In the genomic region with DNA sequence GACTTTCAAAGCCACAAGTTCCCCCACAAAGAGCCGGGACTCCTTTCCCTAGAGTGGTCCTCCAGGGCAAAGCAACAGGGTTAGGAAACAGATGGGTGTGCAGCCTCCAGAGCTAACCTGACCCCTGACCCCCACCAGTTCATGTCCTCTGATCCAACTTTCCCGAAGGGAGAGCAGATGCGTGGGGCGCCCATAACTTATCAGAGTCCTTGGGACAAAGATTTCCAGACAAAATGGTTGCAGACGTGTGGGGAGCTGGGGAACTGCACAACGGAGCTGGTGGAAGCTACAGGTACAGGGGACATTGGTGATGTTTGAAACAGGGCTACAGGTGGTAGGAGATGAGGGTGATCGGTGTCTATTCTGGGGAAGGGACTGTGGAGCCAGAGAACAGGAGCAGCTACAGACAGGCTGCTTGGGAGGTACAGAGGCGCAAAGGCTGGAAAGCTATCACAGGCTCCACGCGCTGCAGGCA, we compare ENCODE assay signal across 8 mouse cellular contexts. TPM values are rescaled to one million over a fixed set of nuclear protein-coding genes. Genes with fewer than 3 reads are reported as not detected.
DNase-seq lines count a peak whose midpoint lies in the region; ATAC-seq and TF ChIP-seq lines count a peak whose summit lies in the region.

No protein-coding gene starts in this region.

- no peak for ATAC-seq in forebrain, embryonic 12.5 days (ENCODE audit: low FRiP score)
- ATAC-seq in kidney, embryonic 15.5 days (replicated peaks; ENCODE audit: low FRiP score): no peak
- ATAC-seq in midbrain, postnatal 0 days (ENCODE audit: low FRiP score): 0 out of 2 replicates have a peak, but pooled peaks have one; percentile 17
- no peak for ATAC-seq in monocyte, adult 5-6 weeks (replicated peaks; ENCODE audit: insufficient number of reproducible peaks, low FRiP score, low TSS enrichment, poor library complexity, severe bottlenecking)

- TF ChIP-seq CTCF in cerebellum, adult 2 months (IDR thresholded peaks at IDR 0.05; ENCODE audit: borderline replicate concordance, insufficient read depth, low read depth, low read length): 0 out of 2 replicates have a peak, but pooled peaks have one; percentile 16
- peak; percentile 57 for TF ChIP-seq CTCF in midbrain, postnatal 0 days (IDR thresholded peaks at IDR 0.05)

- 2% methylated on average over 10 of the region's 10 CpGs for WGBS in cerebellum, adult 2 months
- WGBS in forebrain, embryonic 12.5 days: under 1% methylated on average over 10 of the region's 10 CpGs
- under 1% methylated on average over 10 of the region's 10 CpGs for whole genome bisulfite sequencing in kidney, embryonic 15.5 days
- WGBS in midbrain, postnatal 0 days: 2% methylated on average over 10 of the region's 10 CpGs

- H3K9ac ChIP-seq in forebrain, embryonic 12.5 days: peak overlapping the region; percentile 98
- peak overlapping the region; percentile 92; the same call in 1 of the 2 replicates for H3K9ac ChIP-seq in kidney, embryonic 15.5 days
- H3K9ac ChIP-seq in midbrain, postnatal 0 days (replicated peaks; ENCODE audit: low read length, poor library complexity, severe bottlenecking): peak overlapping the region; percentile 99; the same call in 1 of the 2 replicates

- H3K4me2 ChIP-seq in forebrain, embryonic 12.5 days: peak overlapping the region; percentile 70
- peak overlapping the region; percentile 88 for H3K4me2 ChIP-seq in kidney, embryonic 15.5 days
- peak overlapping the region; percentile 82 for H3K4me2 ChIP-seq in midbrain, postnatal 0 days (ENCODE audit: low read depth, low read length, poor library complexity, severe bottlenecking)

- intact Hi-C loops in gastrocnemius, postnatal 36 days (cut with DNase I): no loop called here

- no peak overlapping the region for H3K4me3 ChIP-seq in cerebellum, adult 2 months (replicated peaks; ENCODE audit: insufficient read depth, low read depth, low read length)
- peak overlapping the region; percentile 94 for H3K4me3 ChIP-seq in forebrain, embryonic 12.5 days (replicated peaks)
- peak overlapping the region; percentile 92 for H3K4me3 ChIP-seq in kidney, embryonic 15.5 days (replicated peaks)
- peak overlapping the region; percentile 97 for H3K4me3 ChIP-seq in midbrain, postnatal 0 days (ENCODE audit: low read depth, low read length)

- H3K27ac ChIP-seq in cerebellum, adult 2 months (ENCODE audit: insufficient read depth, low read length): no peak overlapping the region
- peak overlapping the region; percentile 98; the same call in 1 of the 2 replicates for H3K27ac ChIP-seq in forebrain, embryonic 12.5 days
- H3K27ac ChIP-seq in kidney, embryonic 15.5 days: no peak overlapping the region
- H3K27ac ChIP-seq in midbrain, postnatal 0 days (ENCODE audit: low read depth, low read length): 0 out of 2 replicates have a peak overlapping the region, but pooled peaks have one; percentile 98

- no peaks in the 10 kb centered on the region for H3K9me3 ChIP-seq in forebrain, embryonic 12.5 days
- no peaks in the 10 kb centered on the region for H3K9me3 ChIP-seq in kidney, embryonic 15.5 days (replicated peaks)
- no peaks in the 10 kb centered on the region for H3K9me3 ChIP-seq in midbrain, postnatal 0 days (ENCODE audit: low read length)

- no peaks in the 10 kb centered on the region for H3K4me1 ChIP-seq in cerebellum, adult 2 months (ENCODE audit: control insufficient read depth, insufficient read depth, low read length)
- H3K4me1 ChIP-seq in forebrain, embryonic 12.5 days: peaks cover 33% of the 10 kb centered on the region
- peaks cover 25% of the 10 kb centered on the region for H3K4me1 ChIP-seq in kidney, embryonic 15.5 days
- H3K4me1 ChIP-seq in midbrain, postnatal 0 days (ENCODE audit: insufficient read depth, low read length): peaks cover 14% of the 10 kb centered on the region; the same call in 1 of the 2 replicates

- H3K36me3 ChIP-seq in forebrain, embryonic 12.5 days (replicated peaks): no peaks in the 10 kb centered on the region
- H3K36me3 ChIP-seq in kidney, embryonic 15.5 days: 0 out of 2 replicates have a peak, but pooled peaks cover 5% of the 10 kb centered on the region
- no peaks in the 10 kb centered on the region for H3K36me3 ChIP-seq in midbrain, postnatal 0 days (ENCODE audit: insufficient read depth, low read length)

- H3K27me3 ChIP-seq in cerebellum, adult 2 months (ENCODE audit: control insufficient read depth, insufficient read depth, low read length): no peaks in the 10 kb centered on the region; the same call in 1 of the 2 replicates
- H3K27me3 ChIP-seq in forebrain, embryonic 12.5 days: no peaks in the 10 kb centered on the region
- no peaks in the 10 kb centered on the region for H3K27me3 ChIP-seq in kidney, embryonic 15.5 days
- H3K27me3 ChIP-seq in midbrain, postnatal 0 days (ENCODE audit: insufficient read depth, low read length): no peaks in the 10 kb centered on the region

- no peak for DNase-seq in cerebellum, adult 2 months
- DNase-seq in cerebellum, adult 11 months: no peak
- DNase-seq in 3T3-L1 (ENCODE audit: low read depth, low spot score): peak; percentile 50
- peak; percentile 40 for DNase-seq in midbrain, postnatal 0 days (ENCODE audit: low spot score)
- DNase-seq in gastrocnemius, postnatal 36 days: no peak

- no peak for TF ChIP-seq POLR2A in cerebellum, adult 2 months (IDR thresholded peaks at IDR 0.05; ENCODE audit: borderline replicate concordance, insufficient read depth, low read length)

RNA-seq across cellular contexts. Expression of a gene that starts 1.4 kb away (rescaled TPM):
- polyA plus RNA-seq in cerebellum, adult 2 months (2012; rRNA removed): 17.9 and 19.7 TPM in 2 replicates
- 26.7 and 30.0 TPM in 2 replicates for polyA plus RNA-seq in forebrain, embryonic 12.5 days (2016; fragmentation: Nextera tagmentation; extraction: Ambion mirVana)
- 15.6 and 15.8 TPM in 2 replicates for polyA plus RNA-seq in kidney, embryonic 15.5 days (2015; fragmentation: Nextera tagmentation; extraction: Ambion mirVana)
- total RNA-seq in midbrain, postnatal 0 days (2014; rRNA removed): 128 and 156 TPM in 2 replicates
- polyA plus RNA-seq in midbrain, postnatal 0 days (2015; fragmentation: Nextera tagmentation; extraction: Ambion mirVana): 18.2 and 23.6 TPM in 2 replicates
- 1.7 to 10.2 TPM (median 1.8 TPM) in 3 replicates for total RNA-seq in monocyte, adult 5-6 weeks (2017)
- 10 to 100 TPM; 19.0 to 21.5 TPM for total RNA-seq in gastrocnemius, postnatal 36 days (2021)

Comparison
In these comparisons a context has a peak if more than half of its experiments do, and no peak if none do; other contexts are left out.
1. DNase-seq: peak in 3T3-L1 (single experiment) and midbrain, postnatal 0 days (single experiment); none in cerebellum, adult 2 months (0 of 2), cerebellum, adult 11 months (single experiment) and gastrocnemius, postnatal 36 days (0 of 2).
2. H3K27ac ChIP-seq: peak in forebrain, embryonic 12.5 days (single experiment) and midbrain, postnatal 0 days (single experiment); none in cerebellum, adult 2 months (single experiment) and kidney, embryonic 15.5 days (single experiment).
3. Peak in every context shown above with its lines, with median percentiles within 50 percentile points of each other: H3K4me2 ChIP-seq and H3K9ac ChIP-seq.